Mouse (Mus musculus): Measurements from ENCODE around the gene Miip.
A peak's percentile ranks its signal among the peaks of the same experiment; 100 is the strongest.
"Not testable (repeated sequence)": the region's sequence is repeated elsewhere in the genome, so short reads cannot be mapped to it uniquely, and the experiment has no call there.

The Miip gene

GRCm38 (mm10) chr4:147875852-147876575, 7.4 kb upstream of the Miip start:
- no peak for DNase-seq (ENCODE audit: extremely low spot score, low read depth, low spot score)

GRCm38 (mm10) chr4:147869238-147869637, 622 bp upstream of the Miip start:
- no peak for DNase-seq (ENCODE audit: extremely low spot score, low read depth, low spot score)

GRCm38 (mm10) chr4:147867563-147868449, 810 bp downstream of the Miip start:
- DNase-seq (ENCODE audit: extremely low spot score, low read depth, low spot score), result no peak

- not testable (repeated sequence) for DNase-seq (ENCODE audit: extremely low spot score, low read depth, low spot score)
Measured at GRCm38 (mm10) chr4:147866793-147867192, 1.8 kb downstream of the Miip start.

DNA sequence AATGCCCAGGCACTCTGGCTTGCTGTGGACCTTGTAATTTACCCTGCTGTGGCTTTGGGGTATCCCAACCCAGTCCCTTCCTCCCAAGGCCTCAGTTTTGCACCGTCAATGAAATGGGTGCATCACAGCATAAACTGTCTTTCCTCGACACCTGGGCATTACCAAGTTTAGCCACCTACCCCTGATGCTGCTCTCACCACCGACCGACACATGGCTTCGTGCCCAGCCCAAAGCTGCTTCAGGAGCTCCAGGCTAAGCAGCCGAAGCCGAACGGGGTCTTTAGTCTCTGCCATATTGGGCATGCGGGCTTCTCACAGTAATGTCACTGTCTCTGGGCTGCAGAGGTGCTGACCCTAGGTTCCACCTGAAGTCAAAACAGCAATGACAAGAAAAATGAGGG, 2.6 kb downstream of the Miip start:
- no peak for DNase-seq (ENCODE audit: extremely low spot score, low read depth, low spot score)

GRCm38 (mm10) chr4:147865651-147866050, 3.0 kb downstream of the Miip start:
- DNase-seq (ENCODE audit: extremely low spot score, low read depth, low spot score), result no peak

- DNase-seq (ENCODE audit: extremely low spot score, low read depth, low spot score), result no peak
Measured at GRCm38 (mm10) chr4:147862051-147862450, 6.6 kb downstream of the Miip start.

DNA sequence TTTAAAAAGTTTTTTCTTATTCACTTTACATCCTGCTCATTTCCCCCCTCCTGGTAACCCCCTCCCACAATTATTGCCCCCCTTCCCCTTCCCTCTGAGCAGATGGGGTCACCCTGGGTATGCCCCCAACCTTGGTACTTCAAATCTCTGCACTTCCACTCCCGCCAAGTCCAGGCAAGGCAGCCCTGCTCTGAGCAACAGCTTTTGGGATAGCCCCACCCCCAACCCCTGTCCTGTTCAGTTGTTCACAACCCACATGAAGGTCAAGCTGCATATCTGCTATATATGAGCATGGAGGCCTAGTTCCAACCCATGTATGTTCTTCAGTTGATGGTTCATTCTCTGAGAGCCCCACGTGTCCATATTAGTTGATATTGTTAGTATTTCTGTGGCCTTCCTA, 17.8 kb downstream of the Miip start:
- DNase-seq (ENCODE audit: extremely low spot score, low read depth, low spot score), result no peak

- no peak for DNase-seq (ENCODE audit: extremely low spot score, low read depth, low spot score)
Measured at GRCm38 (mm10) chr4:147848584-147848991, 20.0 kb downstream of the Miip start.

DNA sequence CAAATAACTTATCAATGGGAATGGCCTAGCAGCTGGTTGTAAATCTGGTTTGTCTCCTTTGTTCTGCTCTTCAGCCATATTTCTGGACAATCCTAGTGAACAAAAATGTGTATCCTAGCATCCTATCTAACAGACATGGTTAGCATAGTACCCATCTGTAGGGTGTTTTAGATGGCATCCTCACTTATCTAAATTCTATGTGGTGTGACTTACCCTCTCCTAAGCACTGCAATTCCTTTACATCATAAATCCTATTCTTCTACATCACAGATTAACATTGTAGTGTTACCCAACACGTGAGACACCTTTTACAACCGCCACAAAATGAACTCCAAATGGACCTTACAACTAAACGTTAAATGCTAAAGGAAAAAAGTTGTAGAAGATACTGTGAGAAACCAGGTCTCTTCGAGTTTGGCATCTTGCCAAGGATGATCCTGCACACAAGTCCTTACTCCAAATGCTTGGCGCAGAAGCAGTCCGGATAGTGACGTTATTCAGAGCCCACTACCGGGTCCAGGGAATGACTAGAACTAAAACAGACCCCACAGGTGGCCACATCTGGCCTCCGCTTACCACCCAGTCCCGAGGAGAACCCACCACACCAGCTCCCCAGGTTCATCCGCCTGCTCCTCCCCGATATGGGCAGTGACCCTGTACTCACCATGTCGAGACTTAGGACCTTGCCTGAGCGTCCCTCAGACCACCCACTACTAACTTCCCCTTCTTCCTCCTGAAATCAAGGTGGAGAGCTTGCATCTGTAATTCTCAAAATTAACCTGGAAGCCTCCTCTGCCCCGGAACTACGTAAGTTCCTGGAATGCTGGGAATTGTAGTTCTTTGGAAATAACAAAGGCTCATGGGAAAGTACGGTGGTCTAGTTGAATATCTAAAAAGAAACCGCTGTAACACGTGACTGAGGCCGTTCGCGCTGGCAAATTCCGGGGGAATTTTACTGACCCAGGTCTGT, 20.7 kb downstream of the Miip start, which contains the start of gene Zfp933:
Gene Zfp933 (minus strand): TSS at position 753 of the 970 bp plus-strand sequence.
- DNase-seq (ENCODE audit: extremely low spot score, low read depth, low spot score), result peak; percentile 96

GRCm38 (mm10) chr4:147842871-147843270, 25.7 kb downstream of the Miip start:
- DNase-seq (ENCODE audit: extremely low spot score, low read depth, low spot score), result no peak

DNA sequence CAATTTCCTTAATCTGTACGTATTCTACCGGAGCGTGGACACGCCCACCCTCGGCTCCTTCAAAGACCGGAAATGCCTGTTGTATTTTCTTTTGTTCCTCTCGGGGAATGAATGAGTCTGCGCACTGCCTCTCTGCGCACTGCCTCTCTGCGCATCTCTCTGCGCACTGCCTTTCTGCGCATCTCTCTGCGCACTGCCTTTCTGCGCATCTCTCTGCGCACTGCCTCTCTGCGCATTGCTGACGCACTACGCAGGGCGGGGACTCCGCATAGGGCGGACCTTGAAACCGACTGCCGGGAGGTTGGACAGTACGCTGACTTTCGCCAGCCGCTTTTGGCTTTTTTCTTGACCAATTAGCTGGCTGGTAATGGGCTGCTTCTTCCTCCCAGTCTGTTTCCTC, 29.3 kb downstream of the Miip start:
- not testable (repeated sequence) for DNase-seq (ENCODE audit: extremely low spot score, low read depth, low spot score)

DNA sequence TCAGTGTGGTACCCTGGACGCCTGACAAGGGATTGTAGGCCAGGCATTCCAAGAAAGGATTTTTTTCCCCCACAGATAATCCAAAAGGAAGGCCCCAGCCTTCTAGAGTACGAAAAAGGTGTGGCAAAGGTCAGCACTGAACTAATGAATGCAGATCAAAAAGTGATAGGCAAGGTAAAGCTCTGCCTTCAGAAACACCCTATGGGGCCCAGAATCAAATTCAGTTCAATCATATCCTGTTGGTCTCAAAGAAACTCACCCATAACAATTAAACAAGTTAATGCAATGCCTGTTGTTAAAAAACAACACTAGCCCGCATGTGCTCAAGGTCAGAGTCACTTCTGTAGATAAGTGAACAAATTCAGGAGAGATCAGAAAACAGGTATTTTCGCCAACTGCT, 44.2 kb downstream of the Miip start:
- no peak for DNase-seq (ENCODE audit: extremely low spot score, low read depth, low spot score)

DNA sequence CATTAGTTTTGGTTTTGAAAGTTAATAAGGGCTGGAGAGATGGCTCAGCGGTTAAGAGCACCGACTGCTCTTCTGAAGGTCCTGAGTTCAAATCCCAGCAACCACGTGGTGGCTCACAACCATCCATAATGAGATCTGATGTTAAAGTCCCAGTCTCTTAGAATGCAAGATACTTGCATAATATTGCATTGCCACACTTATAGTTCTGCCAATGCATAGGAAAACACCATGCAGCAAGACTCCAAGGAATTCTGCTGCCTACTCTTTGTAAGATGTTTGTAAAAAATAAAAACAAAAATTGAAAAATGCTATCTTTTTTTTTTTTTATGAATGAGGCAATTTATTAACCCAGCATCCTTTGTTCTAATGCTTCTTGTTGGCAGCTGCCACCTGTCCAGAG, 47.2 kb downstream of the Miip start:
- not testable (repeated sequence) for DNase-seq (ENCODE audit: extremely low spot score, low read depth, low spot score)

GRCm38 (mm10) chr4:147819659-147820058, 49.0 kb downstream of the Miip start:
- not testable (repeated sequence) for DNase-seq (ENCODE audit: extremely low spot score, low read depth, low spot score)

DNA sequence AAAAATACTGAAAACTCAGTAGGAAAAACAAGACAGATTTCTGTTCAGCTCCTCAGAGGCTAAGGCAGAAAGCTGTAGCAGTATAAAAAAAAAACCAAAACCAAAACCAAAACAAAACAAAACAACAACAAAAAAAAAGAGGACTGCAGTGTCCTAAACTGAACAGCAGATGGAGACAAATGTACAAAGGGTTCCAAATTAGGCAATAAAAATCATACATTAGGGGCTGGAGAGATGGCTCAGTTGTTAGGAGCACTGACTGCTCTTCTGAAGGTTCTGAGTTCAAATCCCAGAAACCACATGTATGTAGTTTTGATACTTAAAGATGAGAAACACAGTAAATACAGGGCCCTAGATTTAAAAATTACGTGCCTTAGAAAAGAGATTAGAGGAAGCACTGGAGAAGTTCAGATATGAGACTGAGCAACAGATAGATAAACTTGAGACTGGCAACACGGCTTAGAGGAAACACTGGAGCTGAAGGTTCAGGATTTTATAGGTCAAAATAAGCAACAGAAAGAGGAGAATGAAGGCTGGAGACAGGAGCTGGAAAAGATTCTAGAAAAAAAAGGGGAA, 53.9 kb downstream of the Miip start:
- no peak for DNase-seq (ENCODE audit: extremely low spot score, low read depth, low spot score)

GRCm38 (mm10) chr4:147813249-147813765, 55.3 kb downstream of the Miip start:
- DNase-seq (ENCODE audit: extremely low spot score, low read depth, low spot score), result no peak
